Mouse (Mus musculus): ENCODE data around the gene Sesn1.
A peak's percentile ranks its signal among the peaks of the same experiment; 100 is the strongest.
"Not testable (repeated sequence)": the region's sequence is repeated elsewhere in the genome, so short reads cannot be mapped to it uniquely, and the experiment has no call there.

The Sesn1 gene

GRCm38 (mm10) chr10:41912290-41912994, 102.7 kb downstream of the Sesn1 start:
- DNase-seq (ENCODE audit: low read depth, low spot score) = peak; percentile 83

DNA sequence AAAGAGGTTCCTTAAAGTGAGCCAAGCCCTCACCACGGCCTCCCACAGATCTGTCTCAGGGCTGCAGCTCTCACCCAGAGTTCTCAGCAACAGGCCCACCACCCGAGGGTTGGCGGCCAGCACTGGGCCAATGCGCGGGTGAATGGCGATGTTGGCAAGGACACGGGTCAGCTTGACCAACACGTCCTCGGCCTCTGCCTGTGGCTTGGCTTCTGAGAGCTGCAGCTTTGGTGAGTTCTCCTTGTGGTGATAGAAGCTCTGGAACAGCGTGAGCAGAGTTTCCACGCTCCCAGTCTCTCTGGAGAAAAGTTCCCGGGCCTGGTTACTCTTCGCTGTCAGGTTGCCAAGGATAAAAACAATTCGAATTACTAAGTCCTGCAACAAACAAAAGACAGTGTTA, 117.0 kb downstream of the Sesn1 start:
- DNase-seq (ENCODE audit: low read depth, low spot score) = no peak

GRCm38 (mm10) chr10:41930966-41931365, 121.2 kb downstream of the Sesn1 start:
- DNase-seq (ENCODE audit: low read depth, low spot score) = no peak

DNA sequence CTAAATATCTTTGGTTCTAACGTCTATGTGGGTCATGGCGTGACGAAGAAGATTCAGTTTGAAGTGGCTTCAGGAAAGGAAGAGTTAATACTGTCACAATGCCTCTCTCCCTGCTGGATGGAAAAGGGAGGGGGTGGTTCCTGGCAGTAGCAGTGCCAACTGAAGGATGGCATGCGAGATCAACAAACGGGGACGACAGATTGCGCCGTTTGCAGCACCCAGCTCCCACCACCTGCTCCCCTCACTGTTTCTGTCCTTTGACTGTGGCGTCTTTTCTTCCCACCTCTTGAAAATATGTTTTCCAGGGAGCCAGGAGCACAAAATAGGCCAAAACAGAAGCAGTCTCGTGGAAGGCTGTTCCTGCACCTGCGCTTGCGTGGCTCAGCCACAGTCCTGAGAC, 122.2 kb downstream of the Sesn1 start:
- no peak for DNase-seq (ENCODE audit: low read depth, low spot score)

- DNase-seq (ENCODE audit: low read depth, low spot score) = no peak
These were observed 123.2 kb downstream of the Sesn1 start for GRCm38 (mm10) chr10:41932943-41933342.

DNA sequence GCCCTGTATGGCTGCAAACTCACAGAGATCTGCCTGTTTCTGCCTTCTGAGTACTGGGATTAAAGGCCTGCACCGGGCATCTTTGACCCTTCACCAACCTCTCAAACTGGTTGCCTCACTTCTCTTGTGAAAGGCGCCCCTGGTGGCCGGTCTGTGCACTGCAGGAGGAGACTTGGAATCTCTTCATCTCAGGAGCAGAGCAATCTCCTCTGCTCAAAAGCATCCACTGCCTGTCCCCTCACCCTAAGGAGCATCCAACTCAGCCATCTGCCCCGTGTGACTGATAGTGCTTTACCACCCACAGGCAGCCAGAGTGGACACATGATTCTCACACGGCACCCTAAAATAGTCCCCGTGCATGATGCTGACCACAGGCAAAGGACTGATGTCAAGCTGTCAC, 123.8 kb downstream of the Sesn1 start:
- peak; percentile 50 for DNase-seq (ENCODE audit: low read depth, low spot score)

GRCm38 (mm10) chr10:41934633-41935475, 125.1 kb downstream of the Sesn1 start:
- DNase-seq (ENCODE audit: low read depth, low spot score) = no peak

DNA sequence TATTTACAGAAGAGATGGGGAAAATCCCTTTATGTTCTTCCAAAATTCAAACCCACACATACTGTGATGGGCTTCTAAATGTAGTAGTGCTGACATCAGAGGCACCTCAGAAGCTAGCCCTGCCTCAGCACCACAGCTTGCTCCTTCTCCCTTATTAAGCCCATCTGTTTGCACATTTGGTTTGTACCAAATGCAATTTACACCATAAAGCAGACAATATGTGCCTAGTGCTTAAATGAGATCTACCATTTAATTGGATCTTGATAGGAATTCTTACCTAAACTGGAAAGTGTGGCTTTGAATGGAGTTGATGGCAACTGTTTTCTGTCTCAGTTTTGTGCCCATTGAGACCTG, 125.7 kb downstream of the Sesn1 start:
- no peak for DNase-seq (ENCODE audit: low read depth, low spot score)

- DNase-seq (ENCODE audit: low read depth, low spot score) = no peak
These were observed 126.4 kb downstream of the Sesn1 start for GRCm38 (mm10) chr10:41936100-41936499.

DNA sequence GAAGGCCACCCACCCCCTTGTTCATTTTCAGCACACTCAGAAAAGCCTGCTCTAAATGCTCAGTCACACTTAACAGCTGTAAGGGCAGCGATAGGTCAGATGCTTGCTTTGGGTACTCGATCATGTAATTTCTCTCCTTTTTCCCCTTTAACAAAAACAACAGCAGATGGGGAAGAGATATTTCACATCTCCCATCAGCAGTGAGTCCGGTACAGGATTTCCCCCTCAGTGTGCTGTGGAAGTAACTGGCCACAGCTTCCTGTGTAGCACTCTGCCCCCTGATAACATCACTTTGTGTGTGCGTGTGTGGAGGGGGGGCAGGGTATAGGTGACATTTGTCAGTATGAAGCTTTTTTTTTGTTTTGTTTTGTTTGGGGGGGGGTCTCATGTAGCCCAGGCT, 127.4 kb downstream of the Sesn1 start:
- DNase-seq (ENCODE audit: low read depth, low spot score) = no peak

DNA sequence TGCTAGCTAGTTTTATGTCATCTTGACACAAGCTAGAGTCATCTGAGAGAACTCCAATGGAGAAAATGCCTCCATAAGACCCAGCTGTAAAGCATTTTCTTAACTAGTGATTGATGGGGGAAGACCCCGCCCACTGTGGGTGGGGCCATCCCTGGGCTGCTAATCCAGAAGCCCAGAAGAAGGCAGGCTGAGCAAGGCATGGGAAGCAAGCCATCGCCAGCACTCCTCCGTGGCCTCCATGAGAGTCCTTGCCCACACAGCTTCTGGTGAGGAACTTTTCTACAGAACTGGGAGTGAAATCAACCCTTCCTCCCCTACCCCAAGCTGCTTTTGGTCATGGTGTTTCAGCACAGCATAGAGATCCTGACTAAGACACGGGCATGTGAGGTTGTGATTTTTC, 129.4 kb downstream of the Sesn1 start:
- no peak for DNase-seq (ENCODE audit: low read depth, low spot score)

DNA sequence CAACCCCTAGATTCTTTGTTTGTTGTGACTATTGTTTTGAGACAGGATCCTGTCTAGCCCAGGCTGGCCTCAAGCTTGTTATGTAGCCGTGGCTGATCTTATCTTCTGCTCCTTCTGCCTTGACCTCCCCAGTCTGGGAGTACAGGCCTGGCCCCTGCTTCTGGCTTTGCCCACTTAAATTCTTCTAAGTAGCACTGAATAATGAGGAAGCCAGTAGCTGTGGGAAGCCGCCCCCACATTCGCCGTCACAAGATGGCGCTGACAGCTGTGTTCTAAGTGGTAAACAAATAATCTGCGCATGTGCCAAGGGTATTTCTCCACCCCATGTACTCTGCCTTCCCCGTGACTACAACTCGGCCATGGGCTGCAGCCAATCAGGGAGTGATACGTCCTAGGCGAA, 142.6 kb downstream of the Sesn1 start:
- DNase-seq (ENCODE audit: low read depth, low spot score) = not testable (repeated sequence)

DNA sequence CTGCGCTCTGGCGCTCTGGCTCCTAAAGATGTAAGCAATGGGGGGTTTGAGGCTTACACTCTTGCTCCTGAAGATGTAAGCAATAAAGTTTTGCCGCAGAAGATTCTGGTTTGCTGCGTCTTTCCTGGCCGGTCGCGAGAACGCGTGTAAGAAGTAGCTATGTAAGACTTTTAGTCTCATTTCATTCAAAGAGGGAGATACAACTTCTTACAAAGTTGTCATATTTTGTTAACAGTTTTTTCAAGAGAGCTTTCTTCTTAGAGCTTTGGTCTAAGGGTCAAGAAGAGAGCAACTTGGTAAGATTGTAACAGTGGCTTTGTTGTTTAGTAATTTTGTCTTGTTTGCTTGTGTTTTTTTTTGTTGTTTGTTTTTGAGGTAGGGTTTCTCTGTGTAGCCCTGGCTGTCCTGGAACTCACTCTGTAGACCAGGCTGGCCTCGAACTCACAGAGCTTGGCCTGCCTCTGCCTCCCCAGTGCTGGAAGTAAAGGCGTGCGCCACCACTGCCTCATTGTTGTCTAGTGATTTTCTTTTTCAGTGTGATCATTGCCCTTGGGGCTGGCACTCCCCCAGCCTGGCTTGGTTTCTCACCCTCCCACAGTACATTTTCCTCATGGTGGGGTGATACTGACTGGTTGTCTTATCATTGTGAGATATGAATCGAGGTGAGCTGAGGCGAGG, 143.3 kb downstream of the Sesn1 start:
- no peak for DNase-seq (ENCODE audit: low read depth, low spot score)

GRCm38 (mm10) chr10:41953528-41953864, 143.8 kb downstream of the Sesn1 start:
- DNase-seq (ENCODE audit: low read depth, low spot score) = no peak

- DNase-seq (ENCODE audit: low read depth, low spot score) = no peak
These were observed 147.9 kb downstream of the Sesn1 start for GRCm38 (mm10) chr10:41957421-41958225.
